Mouse (Mus musculus) splenic B cell, adult 2 months (primary cell): Measurements from ENCODE around the gene Npcd.

Experiments
- DNase-seq: peaks from one replicate; pipeline ENCODE4 v3.0.0-alpha.2; 2011; ENCODE audit warnings: low read depth, low spot score
- H3K27me3 ChIP-seq: 2 replicates; pipeline ENCODE4 v1.6.1; 2012; ENCODE audit warnings: mild to moderate bottlenecking, low read length, moderate library complexity, mixed read lengths; ENCODE audit not compliant: control insufficient read depth, poor library complexity, insufficient read depth, severe bottlenecking
- H3K36me3 ChIP-seq: 2 replicates; pipeline ENCODE4 v1.6.1; 2012; ENCODE audit warnings: mild to moderate bottlenecking, low read length, moderate library complexity, mixed read lengths; ENCODE audit not compliant: control insufficient read depth, poor library complexity, insufficient read depth, severe bottlenecking

Gene Npcd

DNA sequence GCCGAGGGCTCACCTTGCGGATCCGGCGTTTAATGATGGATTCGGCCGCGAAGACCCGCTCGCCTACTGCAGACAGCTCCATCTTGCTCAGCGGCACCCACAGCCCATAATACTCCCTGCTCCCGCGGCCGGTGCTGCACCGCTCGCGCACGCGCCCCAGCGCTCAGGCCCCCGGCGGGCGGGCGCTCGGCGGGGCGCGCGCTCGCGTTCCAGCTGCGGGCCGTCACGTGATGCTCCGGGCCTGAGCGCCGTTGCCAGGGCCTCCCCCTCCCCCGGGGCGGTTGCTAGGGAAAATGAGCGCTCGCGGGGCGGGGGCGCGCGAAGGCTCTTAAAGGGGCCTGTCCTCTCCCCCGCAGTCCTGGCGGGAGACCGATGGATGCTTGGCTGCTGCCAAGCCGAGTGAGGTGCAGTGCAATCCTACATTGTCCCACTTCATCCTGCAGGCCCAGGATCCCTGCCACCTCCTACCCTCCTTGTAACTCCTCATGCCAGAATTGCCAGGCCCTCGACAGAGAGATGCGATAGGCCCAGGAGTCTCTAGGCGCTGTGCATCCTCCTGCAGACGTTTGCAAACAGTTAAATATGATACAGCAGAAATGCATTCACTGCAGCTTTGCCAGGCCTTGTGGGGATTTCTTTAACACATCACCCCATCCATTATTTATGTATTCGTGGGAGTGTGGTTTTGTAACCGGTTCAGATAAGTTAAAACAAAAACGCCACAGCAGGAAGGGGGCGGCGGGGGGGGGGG is at the start of gene Npcd, which contains the start of gene Cbx6:
Gene Npcd, minus strand, starts transcription at position 108 of the 751 bp plus-strand sequence.
Gene Cbx6, minus strand, starts transcription at position 559 of the 751 bp plus-strand sequence.
- no peaks in the 10 kb centered on the region for H3K27me3 ChIP-seq
- no peaks in the 10 kb centered on the region for H3K36me3 ChIP-seq
- DNase-seq = peak; percentile 84

DNA sequence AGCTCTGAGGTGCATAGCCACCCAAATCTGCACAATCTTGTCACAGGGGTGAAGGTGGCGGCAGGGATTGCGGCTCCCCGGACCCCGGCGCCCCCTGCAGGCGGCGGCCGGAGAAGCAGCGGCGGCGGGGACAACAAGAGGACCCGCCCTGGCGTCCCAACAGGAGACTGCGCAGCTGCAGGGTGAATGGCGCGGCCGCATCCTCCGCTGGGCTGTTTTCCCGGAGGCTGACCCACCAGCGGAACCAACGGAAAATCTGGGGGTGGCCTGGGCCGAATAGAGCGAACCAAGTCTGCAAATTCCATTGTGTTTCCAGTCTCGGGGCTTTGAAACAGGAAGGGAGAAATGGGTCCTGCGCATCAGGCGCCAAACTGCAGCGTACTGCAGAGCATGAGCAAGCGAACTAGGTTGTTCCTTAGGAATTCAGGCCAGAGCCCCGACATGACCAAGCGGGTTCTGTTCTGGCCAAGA is 49.4 kb upstream of the Npcd start:
- H3K36me3 ChIP-seq = peaks cover 4% of the 10 kb centered on the region
- no peaks in the 10 kb centered on the region for H3K27me3 ChIP-seq
- DNase-seq = peak; percentile 89

DNA sequence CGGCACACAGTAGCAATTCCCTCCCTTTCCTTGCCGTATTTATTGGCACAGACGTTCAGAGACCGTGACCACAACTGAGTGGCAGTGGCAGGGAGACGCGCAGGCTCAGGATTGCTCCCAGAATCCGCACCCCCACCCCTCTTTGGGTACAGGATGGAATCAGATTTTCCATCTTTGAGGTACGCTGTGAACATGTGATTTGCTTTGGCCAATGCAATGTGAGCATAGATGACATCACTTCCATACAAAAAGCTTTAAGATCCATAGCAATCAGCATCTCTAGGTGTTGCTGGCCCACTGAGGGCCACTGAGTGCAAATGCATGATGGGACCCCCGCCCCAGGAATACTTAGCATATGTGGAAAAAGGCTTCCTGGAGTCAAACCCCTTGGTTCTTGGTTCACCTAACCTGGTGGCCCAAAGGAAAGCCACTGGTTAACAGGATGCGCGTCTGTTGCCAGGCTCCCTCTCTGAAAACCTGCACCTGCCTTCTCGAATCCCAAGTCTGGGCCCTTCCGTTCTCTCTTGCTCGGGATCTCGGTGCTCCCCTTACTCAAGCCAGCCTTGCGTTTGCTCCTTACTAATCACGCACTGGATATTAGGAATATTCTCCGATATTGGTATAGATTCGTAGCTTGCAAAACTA is 48.7 kb upstream of the Npcd start:
- peak; percentile 19 for DNase-seq
- H3K27me3 ChIP-seq = no peaks in the 10 kb centered on the region
- peaks cover 2% of the 10 kb centered on the region for H3K36me3 ChIP-seq

DNA sequence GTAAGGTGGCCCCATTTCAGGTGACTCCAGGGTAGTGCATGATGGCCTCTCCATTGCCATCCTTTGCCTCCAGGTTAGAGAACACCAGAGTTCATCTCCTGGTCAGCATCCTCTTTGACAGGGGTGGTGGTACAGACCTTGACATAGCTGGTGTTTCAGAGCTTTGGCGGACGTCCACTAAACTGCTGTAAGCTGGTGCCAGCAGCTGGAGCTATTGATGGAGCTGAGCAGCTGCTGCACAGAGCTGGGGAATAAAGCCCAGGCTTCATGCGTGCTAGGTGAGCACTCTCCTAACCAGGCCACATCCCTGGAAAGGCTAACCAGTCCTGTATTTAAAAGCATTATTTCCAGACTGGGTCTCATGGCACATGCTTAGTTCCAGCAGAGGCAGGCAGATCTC is 46.4 kb upstream of the Npcd start:
- no peaks in the 10 kb centered on the region for H3K36me3 ChIP-seq
- no peak for DNase-seq
- H3K27me3 ChIP-seq = no peaks in the 10 kb centered on the region

DNA sequence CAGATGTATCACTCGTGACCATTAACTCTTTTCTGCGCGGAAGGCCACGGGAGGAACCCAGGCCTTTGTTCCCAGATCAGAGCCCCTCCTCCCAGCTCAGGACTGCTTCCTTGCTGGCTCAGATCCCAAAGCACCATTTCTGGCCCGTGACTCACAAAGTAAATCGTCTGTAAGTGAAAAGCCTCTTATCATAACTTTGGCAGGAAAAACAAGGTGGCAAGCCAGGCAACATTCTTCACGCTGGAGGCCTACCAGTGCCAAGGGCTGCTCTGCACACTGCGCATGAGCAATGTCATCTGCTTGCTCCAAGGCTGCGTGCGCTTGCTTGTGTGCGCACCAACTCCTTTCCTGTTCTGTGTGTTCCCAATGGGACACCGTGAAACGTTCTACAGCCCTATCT is 45.3 kb upstream of the Npcd start:
- DNase-seq = no peak

DNA sequence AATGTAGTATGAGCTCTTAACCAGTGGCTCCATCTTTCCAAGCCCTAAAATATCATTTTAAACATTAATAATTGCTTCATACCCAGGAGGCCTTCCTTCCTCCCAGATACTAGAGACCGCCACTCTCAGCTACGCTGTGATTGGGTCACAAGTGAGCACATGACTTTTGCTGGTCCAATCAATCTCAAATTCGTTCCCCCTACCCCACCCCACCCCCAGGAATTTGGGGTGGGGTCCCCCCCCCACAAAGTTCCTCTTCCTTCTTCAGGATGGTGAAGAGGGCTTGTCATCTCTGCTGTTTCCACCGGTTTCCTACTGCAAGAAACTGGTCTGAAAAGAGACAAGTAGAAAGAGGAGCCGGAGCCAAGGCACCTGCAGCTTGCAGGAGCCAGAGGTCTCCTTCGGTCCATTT is 44.7 kb upstream of the Npcd start:
- no peak for DNase-seq
- H3K27me3 ChIP-seq = no peaks in the 10 kb centered on the region
- H3K36me3 ChIP-seq = no peaks in the 10 kb centered on the region

More for the DNA sequence above, 45.3 kb upstream of the Npcd start:
- no peaks in the 10 kb centered on the region for H3K36me3 ChIP-seq
- H3K27me3 ChIP-seq = no peaks in the 10 kb centered on the region

DNA sequence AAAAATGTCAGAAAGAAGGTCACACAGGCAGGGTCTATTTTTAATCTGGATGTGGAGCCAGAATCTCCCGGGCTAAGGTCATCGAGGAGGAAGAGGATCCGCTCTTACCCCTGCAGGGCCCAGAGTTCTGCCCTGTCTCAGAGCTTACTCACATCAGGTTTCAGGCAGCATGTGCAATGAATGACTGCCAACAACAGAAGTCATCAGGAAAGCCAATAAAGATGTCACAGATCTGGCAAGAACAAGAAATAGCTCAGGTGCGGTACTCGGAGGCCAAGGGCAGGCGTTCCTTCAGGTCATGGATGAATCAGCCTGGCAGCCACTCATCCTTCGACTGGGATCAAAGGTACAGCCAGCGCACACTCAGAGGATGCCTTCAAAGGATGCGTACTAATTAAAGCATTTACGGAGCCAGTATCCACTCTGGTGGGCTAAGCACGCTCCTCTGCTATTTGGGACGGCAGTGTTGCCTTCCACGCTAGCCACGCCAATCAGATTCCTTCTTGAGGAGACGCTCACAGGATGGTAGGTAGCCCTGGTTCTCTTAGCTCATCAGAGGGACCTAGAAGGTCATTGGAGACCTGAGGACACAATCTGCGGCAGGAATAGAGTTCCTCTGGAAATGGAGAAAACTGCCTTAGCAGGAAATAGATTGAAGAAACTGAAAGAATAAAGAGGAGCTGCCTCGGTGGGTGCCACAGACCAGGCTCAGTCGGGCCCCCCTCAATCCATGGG is 41.4 kb upstream of the Npcd start:
- DNase-seq = no peak
- Histone ChIP-seq H3K27me3 (no peaks in the 10 kb centered on the region), H3K36me3 (no peaks in the 10 kb centered on the region)

DNA sequence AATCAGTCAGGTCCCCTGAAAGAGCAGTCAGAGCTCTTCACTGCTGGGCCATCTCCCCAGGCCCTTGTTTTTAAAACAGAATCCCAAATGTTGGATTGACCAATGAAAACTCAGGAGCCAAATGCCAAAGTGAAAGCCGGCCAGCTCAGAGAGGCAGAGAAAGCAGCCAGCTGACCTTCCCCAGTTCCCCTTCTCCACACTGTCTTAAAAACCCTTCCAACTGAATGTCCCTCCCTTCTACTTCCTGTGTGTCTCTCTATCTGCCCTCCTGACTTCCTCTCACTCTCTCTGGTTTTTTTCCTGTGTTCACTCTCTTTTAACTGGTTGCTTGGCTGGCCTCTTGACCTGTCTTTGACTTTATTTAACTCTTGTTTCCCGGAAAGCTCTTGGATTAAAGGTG is 40.0 kb upstream of the Npcd start:
- Histone ChIP-seq H3K36me3 (no peaks in the 10 kb centered on the region), H3K27me3 (no peaks in the 10 kb centered on the region)
- DNase-seq = no peak

DNA sequence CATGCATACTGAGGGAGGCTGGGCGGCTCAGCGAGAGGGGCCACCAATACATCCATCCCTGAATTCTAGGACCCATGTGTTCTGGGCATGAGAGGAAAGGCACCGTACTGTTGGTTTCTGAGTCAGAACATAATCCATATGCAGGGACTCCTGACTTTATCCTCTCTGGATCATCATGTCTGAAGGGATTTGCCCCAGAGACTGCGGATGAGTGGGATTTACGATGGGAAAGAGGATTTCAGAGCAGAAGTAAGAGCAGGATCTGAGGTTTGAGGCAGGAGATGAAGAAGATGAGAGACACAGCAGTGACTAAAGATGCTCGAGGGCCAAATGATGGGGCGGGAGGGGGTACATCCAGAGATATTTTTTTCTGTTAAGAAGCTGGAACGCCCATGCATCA is 39.5 kb upstream of the Npcd start:
- no peak for DNase-seq
- no peaks in the 10 kb centered on the region for H3K36me3 ChIP-seq
- H3K27me3 ChIP-seq = no peaks in the 10 kb centered on the region

DNA sequence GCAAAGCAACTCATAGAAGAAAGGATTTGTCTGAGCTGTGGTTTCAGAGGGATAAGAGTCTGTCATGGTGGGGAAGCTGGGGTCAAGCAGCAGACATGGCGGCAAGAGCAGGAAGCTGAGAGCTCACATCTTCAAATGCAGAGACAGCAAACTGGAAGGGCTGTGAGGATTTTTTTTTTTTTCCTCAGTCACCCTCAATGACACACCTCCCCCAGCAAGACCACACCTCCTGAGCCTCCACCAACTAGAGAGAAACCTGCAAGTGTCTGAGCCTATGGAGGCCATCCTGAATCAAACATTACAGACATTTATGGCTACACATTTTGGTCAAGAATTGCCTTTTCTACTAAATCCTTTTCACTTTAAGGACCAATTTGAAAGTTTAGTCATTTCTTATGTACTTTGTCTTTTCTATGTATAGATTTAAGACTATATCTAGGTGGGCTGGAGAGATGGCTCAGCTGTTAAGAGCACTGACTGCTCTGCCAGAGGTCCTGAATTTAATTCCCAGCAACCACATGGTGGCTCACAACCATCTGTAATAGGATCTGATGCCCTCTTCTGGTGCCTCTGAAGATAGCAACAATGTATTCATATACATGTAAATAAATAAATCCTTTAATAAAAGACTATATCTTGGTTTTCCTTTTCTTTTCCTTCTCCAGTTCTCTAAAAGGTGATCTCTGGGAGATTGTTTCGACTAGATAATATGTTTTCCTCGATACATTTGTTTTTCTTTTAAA is 33.4 kb upstream of the Npcd start:
- Histone ChIP-seq H3K27me3 (no peaks in the 10 kb centered on the region), H3K36me3 (no peaks in the 10 kb centered on the region)
- peak; percentile 37 for DNase-seq

DNA sequence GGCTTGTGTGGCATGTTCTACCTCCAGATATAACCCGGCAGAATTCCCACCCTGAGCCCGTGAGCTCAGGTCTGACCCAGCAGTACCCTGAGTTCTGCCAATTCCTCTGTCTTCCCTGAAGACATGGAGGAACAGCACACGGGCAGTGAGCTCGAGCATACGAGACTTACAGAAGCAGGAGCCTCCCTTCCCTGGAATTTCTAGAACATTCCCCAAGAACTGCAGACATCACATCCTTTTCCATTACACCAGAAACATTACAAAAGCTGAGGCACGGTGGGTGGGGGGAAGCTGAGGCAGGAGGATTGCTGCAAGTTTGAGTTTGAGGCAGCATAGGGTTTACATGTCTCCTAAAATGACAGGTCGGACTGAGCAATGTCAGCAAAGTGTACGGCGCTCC is 25.8 kb upstream of the Npcd start:
- no peaks in the 10 kb centered on the region for H3K36me3 ChIP-seq
- DNase-seq = no peak
- no peaks in the 10 kb centered on the region; the same call in 1 of the 2 replicates for H3K27me3 ChIP-seq

DNA sequence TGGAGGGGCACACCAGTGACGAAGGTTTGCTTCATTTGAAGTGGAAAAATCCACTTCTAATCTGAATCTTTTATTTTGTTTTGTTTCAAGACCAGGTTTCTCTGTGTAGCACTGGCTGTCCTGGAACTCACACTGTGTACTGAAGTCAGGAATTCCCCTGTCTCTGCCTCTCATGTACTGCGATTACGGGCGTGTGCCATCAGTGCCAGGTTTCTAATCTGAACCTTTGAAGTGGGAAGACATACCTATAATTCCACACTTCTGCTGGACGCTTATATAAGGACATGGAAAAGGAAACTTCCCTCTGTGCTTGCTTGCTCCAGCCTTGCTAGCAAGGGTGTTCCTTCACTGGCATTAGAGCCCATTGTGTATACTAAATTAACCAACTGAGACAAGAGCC is 24.9 kb upstream of the Npcd start:
- Histone ChIP-seq H3K27me3 (no peaks in the 10 kb centered on the region; the same call in 1 of the 2 replicates), H3K36me3 (no peaks in the 10 kb centered on the region)
- no peak for DNase-seq

DNA sequence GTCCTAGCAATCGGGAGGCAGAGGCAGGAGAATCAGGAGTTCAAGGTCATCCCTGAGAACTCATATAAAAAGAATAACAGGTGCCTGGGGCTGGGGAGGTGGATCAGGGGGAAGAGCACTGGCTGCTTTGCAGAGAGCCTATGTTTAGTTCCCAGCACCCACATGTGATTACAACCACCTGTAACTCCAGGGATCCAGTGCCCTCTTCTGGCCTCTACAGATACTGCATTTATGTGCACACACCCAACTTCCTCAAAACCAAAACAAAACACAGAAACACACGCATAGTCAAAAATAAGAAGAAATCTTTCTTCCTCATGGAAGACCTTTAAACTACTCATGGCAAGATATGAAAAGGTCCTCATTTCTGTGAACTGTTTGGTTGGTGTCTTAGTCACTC is 16.1 kb upstream of the Npcd start:
- peak; percentile 29 for DNase-seq
- Histone ChIP-seq H3K36me3 (no peaks in the 10 kb centered on the region), H3K27me3 (no peaks in the 10 kb centered on the region)

DNA sequence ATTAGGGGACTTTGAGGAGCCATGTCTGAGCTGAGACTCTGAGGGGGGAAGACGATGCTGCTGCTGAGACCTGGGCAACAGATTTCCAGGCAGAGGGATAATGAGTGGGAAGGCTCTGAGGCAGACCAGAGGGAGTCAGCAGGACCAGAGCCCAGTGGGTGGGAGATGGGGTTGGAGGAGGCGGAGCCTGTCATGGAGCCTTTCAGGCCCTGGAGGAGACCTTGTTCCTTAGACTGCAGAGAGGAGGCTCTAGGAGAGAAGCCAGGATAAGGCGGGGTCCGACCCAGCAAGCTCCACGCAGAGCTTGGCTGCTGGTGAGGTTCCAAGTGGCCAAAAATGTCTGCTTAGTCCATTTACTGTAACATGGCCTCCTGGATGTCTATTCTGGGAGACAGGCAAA is 13.1 kb upstream of the Npcd start:
- Histone ChIP-seq H3K27me3 (no peaks in the 10 kb centered on the region), H3K36me3 (no peaks in the 10 kb centered on the region)
- no peak for DNase-seq
